Mouse (Mus musculus) erythroid progenitor cell, adult 5-6 weeks (primary cell): ENCODE data around the gene Tyw3. TPM values are rescaled to one million over a fixed set of nuclear protein-coding genes. Genes with fewer than 3 reads are reported as not detected.
"Not testable (repeated sequence)": the region's sequence is repeated elsewhere in the genome, so short reads cannot be mapped to it uniquely, and the experiment has no call there.

Experiments
- ATAC-seq: replicated peaks from 2 replicates; pipeline ENCODE4 v1.8.0; 2016; ENCODE audit warnings: moderate number of reproducible peaks, mild to moderate bottlenecking, moderate TSS enrichment, inconsistent platforms; ENCODE audit not compliant: poor library complexity, low FRiP score, severe bottlenecking
- total RNA-seq, 2 experiments: library from RNA; stranded (forward) in 1 of 2; stranded (reverse) in 1 of 2; fragments of 150-400 nt in 1 of 2; fragments of 186-747, 209-891 nt in 1 of 2; gene quantifications; 2 replicates each; pipeline versions ENCODE4 v1.2.3 to v1.2.4; 2015 to 2017; ENCODE audit warnings: low replicate concordance in 2 of 2

Tyw3 gene
- total RNA-seq (2015; ENCODE audit: low replicate concordance) (1.4 and 2.5 TPM in 2 replicates), total RNA-seq (2017; ENCODE audit: low replicate concordance) (0.51 TPM in 1 of 2 replicates, not detected in the other)

DNA sequence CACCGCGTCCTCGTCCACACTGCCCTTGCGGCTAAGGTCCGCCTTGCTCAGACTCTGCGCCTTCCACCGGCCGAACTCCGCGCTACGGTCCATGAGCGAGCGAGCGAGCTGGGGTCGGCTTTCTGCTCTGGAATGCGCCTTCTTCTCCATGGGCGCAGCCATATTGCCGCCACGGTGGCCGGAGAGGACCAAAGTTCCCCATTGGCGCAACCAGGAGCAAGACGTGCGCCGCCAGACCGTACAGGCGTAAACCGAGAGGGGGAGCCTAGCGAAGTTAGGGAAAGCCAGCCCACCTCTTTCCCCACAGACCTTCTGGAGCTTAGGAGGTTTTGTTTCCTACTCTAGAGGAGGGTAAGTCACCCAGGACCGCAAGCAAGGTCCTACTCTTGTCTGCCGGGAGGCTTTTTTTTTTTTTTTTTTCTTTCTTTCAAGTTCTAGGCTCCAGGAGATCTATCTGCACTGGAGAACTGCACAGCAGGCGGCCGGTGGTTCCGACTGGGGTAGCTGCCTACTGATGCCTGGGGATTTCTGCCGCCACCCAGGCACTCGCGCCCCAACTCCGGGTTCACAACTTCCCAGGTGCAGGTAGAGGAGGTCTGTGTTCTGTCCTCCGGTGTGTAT lies at the start of gene Tyw3:
Gene Tyw3 (minus strand): TSS at position 171 of the 621 bp plus-strand sequence.
- peak; percentile 85 for ATAC-seq

DNA sequence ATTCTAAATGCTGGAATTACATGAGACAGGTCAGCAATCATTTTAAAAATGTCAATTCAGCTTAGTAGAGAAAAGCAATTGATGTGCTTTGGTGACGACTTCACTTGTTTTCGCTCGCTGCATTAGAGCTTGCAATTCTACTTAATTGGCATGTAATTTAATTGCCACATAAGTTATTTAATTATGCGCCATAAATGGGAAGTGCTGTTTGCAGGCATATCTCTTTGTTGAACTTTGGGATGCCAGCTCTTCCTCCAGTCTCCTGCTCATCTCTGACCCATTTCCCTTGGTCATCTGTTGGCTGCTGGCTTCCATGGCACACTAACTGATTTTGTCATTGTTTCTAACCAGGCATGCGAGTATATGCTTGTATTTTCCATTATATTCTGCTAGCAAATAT lies 36.2 kb upstream of the Tyw3 start:
- no peak for ATAC-seq

GRCm38 (mm10) chr3:154631281-154631680 lies 34.4 kb upstream of the Tyw3 start:
- not testable (repeated sequence) for ATAC-seq

DNA sequence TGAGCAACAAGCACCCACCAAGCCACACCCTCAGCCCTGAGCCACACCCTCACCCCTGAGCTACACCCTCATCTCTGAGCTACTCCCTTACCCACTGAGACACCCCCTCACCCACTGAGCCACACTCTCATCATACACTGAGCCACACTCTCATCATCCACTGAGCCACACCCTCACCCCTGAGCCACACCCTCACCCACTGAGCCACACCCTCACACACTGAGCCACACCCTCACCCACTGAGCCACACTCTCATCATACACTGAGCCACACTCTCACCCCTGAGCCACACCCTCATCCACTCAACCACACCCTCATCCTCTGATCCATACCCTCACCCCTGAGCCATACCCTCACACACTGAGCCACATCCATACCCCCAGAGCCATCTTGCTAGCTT lies 31.4 kb upstream of the Tyw3 start:
- peak; percentile 67 for ATAC-seq

- no peak for ATAC-seq
Measured at GRCm38 (mm10) chr3:154616106-154616505, 19.2 kb upstream of the Tyw3 start.

- ATAC-seq: no peak
Measured at GRCm38 (mm10) chr3:154615304-154615703, 18.4 kb upstream of the Tyw3 start.

DNA sequence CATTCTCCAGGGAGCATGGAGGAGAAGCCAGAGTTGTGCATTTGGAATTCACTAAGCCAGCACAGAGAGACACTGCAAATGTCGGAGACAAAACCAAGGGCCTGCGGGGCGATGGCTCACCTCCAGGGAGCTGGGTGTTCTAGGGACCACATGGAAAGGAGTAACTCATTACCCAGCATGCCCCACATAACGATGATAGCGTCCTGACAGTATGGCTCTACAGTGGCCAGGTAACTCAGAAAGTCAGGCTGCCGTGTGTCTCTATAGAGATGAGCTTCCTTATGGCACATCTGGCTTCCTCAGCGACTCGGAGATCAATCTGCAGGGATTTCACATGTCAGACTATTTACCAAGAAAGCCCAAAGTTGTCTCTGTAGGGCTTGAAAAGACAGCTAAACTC lies 17.9 kb upstream of the Tyw3 start:
- no peak for ATAC-seq

DNA sequence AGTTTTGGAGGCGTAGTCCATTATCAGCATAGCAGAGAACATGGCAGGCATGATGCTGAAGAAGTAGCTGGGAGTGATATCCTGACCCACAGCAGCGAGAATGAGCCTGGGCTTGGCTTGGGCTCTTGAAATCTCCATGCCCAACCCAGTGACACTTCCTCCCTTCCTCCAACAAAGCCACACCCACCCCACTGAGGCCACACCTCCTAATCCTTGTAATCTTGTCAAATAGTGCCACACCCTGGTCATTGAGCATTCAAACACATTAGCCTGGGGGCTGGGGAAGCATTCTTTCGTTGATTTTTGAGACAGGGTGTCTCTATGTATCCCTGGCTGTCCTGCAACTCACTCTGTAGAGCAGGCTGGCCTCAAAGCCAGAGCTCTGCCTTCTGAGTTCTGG lies 15.0 kb upstream of the Tyw3 start:
- 0 out of 2 replicates have a peak, but pooled peaks have one; percentile 6 for ATAC-seq

DNA sequence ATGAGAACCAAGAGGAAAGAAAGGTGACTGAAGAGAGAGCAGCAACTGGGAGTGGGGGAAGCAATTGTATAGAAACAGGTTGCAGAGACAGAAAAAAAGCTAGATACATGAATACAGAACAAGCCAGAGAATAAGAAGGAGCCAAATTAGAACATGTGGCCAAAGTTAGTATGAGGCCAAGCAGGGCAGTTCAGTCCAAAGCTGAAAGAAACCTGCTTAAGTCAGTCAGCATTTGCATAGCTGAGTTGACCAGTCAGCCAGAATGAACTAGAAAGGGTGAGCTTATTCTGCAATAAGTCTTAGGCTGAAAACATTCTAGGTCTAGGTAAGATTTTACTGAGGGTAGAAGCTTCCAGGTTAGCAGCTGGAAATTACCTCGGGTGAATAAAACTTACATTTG lies 11.0 kb upstream of the Tyw3 start:
- ATAC-seq: no peak

GRCm38 (mm10) chr3:154604871-154605270 lies 8.0 kb upstream of the Tyw3 start:
- ATAC-seq: no peak

- ATAC-seq: no peak
Measured at GRCm38 (mm10) chr3:154602141-154602540, 5.2 kb upstream of the Tyw3 start.

DNA sequence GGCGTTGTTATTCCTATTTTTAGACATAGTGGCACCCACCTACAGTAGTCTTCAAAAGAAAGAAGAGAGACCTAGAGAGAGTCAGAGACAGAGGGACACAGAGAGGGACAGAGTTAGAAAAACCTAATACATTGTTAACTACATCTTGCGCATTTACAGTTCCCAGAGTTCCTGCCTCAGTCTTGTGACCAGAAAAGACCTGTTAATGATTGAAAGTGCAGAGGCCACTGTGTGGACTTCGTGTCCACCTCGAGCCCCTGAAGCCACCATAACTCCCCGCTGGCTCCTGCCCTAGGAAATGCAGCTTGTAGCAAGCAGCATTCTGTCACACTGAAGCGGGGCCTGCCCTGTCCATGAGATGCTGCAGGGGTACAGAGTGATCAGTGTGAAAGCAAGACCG lies 657 bp upstream of the Tyw3 start:
- no peak for ATAC-seq

DNA sequence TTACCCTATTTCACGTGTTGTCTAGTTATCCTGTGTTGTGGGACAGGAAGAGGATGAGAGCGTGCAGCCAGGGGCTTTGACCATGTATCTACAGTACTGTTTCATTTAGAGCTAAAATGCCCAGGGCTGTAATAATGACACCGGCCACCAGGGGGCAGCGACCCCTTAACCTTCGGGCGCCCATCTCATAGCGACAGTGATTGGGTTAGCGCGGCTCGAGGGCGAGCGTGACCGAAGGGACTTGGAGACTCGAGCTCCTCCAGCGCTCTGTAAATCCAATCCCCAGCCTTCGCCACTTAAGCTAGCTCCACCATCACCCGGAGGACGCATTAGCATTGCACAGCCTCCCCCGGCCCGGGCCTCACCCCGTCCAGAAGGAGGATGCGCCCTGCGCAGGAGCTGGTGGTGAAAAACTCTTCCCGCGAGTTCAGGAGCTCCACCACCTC lies 393 bp downstream of the Tyw3 start, which contains the start of gene Cryz:
Gene Cryz (plus strand): TSS at position 224 of the 446 bp plus-strand sequence.
- ATAC-seq: peak; percentile 85

GRCm38 (mm10) chr3:154594156-154594555 lies 2.7 kb downstream of the Tyw3 start:
- ATAC-seq: no peak

GRCm38 (mm10) chr3:154593596-154593995 lies 3.3 kb downstream of the Tyw3 start:
- no peak for ATAC-seq

GRCm38 (mm10) chr3:154591621-154592020 lies 5.3 kb downstream of the Tyw3 start:
- ATAC-seq: no peak

DNA sequence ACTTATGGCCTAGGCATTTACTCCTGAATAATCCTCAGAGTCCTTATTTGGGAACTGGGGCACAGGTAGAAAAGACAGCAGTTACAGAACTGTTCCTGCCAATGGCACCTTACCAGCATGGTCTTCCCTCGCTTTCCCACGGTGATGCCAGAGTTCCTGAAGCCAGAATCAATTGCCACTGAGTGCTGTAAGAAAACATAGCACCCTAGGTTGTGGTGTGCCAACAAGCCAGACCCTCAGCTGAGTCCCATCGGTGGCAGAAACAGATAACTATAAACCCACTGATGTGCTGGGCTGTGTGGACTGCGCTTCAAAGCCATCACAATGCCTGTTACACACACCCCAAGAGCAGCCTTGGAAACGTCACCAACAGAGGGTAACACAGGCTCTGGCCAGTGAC lies 5.9 kb downstream of the Tyw3 start:
- ATAC-seq: no peak

DNA sequence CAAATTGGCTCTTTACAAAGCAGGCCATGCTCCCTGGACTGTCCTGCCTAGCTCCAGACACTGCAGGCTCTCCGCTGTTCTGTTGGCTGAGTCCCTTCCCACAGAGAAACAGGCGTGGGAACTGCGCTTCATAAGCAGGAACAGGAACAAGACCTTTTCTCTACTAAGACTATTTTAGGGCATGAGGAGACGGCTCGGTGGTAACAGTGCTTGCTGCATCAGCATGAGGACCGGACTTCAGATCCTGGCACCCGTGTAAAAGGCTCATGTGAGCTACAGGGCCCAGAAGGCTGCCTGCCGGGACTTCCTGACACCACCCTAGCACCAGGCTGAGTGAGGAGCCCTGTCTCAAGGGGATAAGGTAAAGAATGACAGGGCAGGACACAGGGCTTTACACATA lies 12.6 kb downstream of the Tyw3 start:
- no peak for ATAC-seq

GRCm38 (mm10) chr3:154577895-154578294 lies 19.0 kb downstream of the Tyw3 start:
- no peak for ATAC-seq

- no peak for ATAC-seq
Measured at GRCm38 (mm10) chr3:154573666-154574065, 23.2 kb downstream of the Tyw3 start.

- ATAC-seq: peak; percentile 79; the same call in 1 of the 2 replicates
Measured at GRCm38 (mm10) chr3:154572341-154572972, 24.4 kb downstream of the Tyw3 start.
